Mouse (Mus musculus) thymus, adult 18-20 months (tissue): ENCODE measurements around the gene Ttc17.
A peak's percentile ranks its signal among the peaks of the same experiment; 100 is the strongest.

Experiments
- DNase-seq, 2 experiments: peaks; one replicate each; pipeline ENCODE4 v3.0.0; 2022; ENCODE audit warnings: mixed read lengths in 2 of 2

The Ttc17 gene

DNA sequence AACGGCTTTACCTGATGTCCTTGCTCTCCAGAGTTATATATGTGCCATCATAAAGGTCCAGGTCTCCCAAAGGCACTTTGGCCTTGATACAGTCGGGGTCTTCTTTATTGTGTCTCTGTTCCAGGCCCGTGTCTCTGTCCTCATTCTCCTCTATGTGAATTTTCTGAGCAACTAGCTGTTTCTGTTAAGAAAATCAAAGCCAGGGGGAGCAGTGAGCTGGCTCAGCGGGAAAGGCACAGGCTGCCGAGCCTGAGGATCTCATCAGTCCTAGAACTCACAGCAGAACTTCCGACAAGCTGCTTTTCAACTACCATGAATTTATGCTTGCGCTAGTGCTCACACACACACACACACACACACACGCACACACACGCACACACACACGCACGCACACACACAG is 27.8 kb downstream of the Ttc17 start:
- no peak for DNase-seq

DNA sequence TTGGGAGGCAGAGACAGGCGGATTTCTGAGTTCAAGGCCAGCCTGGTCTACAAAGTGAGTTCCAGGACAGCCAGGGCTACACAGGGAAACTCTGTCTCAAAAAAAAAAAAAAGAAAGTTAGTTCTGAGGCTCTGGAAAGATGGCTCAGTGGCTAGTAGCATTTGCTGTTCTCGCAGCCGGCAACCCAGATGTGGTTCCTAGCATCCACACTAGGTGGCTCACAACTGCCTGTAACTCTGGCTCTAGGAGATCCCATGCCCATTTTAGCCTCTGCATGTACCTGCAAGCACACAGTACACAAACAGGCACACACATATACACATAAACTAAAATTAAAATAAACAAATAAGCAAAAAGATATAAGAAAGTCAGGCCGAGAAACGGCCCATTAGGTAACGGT is 35.4 kb downstream of the Ttc17 start:
- no peak for DNase-seq

DNA sequence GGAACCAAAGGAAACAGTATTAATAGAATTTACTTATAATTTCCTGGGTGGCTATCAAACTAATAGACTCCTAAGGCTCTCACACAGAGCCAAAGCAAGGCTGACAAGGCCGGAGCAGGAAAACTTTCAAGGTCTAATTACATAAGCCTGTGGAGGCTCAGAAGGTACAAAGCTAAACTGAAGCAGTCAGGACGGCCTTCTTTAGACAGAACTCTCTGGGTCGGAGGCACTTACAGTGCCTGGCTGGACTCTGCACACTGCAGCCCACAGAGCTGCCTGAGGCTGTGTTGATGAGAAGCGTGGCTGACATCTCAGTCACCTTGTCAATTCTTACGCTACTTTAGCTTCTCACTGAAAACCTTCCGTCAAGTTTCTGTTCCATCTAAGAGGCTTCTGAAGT is 42.7 kb downstream of the Ttc17 start:
- no peak for DNase-seq

DNA sequence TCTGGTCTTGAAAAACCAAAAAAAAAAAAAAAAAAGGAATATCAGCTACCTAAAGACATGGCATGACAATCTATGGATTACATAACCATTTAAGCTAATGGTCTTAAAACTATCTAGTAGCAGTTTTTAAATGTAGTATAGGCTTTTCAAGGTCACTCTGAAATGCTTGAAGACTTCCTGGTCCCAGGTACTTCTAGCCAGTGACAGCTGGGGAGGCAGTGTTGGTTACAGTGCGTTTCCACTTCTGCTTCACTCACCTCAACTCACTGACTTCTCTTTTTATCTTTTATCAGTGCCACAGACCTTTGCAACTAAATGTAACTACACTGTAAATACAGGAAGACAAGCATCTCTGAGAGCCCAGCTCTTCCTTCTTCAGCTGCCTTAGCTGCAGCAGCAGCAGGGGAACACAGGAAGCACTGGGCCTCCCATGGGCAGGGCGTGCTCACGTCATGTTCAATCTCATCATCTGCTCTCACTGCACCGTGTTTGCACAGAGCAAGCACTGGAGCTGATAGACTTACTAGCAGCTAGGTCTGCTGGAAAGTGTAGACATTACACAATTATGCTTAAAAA is 46.0 kb downstream of the Ttc17 start:
- DNase-seq, result no peak

DNA sequence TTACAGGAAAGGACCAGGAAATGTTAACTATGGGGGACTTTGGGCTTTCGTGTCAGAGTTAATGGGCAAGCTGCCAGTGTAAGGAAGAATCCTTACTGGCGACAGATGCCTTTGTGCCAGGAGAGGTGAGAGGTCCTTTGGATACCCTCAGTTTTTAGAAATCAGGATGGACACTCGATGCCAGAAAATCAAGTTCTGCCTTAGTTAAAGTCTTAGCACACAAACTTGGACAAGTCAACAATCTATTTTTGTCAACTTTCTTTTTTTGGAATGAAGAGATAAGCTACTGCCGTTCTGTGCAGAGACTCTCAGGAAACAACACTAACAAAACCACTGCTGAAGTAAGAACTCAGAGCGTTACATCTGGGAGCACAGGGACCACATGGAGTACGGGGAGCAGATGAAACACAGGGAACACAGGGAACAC is 58.3 kb downstream of the Ttc17 start:
- no peak for DNase-seq

DNA sequence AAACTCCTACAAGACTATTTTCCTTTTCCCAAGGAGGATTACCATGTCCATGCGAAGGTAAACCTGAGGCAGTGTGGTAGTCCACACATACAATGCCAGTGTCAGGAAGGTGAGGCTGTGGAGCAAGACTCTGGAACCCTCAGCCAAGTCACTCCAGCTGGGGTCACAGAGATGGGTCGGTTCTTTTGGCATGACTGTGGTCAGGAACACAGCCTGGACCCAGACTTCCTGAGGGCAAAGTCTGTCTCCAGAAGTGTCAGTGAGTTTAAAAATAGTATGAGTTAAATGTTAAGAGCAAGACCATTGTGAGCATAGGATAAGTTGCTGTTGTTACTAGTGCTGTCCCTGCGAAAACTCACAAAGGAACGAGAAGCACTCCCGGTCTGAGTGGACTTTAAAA is 59.7 kb downstream of the Ttc17 start:
- no peak for DNase-seq

DNA sequence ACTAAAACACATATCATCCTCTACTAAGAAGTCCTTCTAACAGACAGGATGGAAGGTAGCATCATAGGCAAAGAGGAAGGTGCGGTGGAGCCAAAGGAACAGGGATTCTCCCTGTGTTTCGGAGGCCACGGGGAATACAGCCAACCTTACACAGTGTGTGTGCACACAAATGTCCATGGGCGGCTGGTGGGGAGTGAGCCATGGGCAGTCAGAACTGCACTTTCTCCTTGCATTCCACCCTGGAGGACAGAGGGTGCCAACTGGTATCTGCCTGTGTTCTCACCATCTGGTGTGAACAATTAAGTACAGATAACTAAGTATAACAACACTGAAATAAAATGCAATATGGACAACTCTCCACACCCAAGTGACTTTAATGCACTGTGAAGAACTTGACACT is 61.9 kb downstream of the Ttc17 start:
- no peak for DNase-seq

DNA sequence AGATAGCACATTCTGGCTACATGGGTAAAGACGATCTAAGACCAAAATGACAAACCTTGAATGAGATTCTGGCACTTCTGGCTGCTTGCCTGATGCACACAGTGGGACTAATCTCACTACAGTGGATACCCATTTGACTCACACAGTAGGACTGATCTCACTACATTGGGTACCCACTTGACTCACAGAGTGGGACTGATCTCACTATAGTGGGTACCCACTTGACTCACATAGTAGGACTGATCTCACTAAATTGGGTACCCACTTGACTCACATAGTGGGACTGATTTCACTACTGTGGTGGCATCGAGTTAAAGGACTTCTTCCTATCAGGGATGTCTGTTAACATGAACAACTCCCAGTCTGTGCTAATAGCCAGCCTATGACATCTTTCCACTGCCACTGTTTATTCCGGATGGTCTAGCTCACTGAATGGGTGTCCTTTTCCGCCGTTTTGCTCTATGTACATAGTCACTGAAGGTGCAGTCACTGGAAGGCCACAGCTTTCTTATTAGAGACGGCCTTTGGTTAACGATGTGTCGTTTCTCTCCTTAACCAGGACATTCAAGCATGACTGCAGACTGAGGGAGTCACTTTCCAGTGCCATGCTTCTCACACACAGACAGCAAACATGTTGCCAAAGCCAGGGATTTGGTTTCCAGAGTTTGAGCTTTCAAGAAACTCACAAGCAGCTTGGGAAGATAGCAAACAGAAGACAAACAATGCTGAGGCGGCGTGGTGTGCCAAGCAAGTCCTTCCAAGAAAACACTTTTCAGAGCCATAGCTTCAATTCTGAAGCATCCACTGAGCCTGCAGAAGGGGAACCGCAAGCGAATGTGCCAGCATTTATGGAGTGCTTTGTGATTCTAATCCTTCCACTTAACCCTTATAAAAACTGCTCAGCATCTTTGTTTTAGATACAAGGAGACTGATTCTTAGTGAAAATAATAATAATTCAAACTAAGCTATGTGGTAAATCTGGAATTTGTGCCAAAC is 62.9 kb downstream of the Ttc17 start:
- DNase-seq, result no peak

DNA sequence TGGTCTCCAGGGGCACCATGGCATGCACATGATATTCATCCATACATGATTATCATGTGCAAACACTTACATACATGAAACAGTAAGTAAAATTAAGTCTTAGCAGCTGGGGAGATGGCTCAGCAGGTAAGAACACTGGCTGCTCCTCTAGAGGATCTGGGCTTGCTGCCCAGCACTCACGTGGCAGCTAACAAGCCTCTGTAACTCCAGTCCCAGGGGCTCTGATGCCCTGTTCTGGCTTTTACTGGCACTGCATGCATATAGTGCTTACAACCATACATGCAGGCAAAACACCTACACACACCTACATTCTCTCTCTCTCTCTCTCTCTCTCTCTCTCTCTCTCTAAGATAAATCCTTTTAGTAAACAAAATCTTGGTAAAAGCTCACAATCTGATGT is 65.7 kb downstream of the Ttc17 start:
- DNase-seq, result no peak

DNA sequence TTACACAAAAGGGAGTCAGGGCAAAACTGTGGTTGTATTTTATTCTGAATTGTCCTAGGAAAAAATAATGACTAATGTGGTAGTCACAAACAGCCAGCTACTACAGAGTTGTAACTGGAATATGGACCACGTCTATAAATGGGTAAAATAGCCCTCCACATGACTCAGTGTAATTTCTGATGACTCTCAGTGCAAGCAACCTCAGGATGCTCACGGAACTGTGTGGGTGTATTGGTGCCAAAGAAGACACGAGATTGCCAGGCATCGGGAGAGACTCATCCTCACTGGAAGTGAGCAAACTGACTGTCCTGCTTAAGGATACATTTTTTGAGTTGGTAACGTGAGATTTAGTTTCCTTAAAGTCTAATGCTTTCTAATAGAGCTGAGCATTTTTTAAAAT is 67.0 kb downstream of the Ttc17 start:
- DNase-seq, result no peak

DNA sequence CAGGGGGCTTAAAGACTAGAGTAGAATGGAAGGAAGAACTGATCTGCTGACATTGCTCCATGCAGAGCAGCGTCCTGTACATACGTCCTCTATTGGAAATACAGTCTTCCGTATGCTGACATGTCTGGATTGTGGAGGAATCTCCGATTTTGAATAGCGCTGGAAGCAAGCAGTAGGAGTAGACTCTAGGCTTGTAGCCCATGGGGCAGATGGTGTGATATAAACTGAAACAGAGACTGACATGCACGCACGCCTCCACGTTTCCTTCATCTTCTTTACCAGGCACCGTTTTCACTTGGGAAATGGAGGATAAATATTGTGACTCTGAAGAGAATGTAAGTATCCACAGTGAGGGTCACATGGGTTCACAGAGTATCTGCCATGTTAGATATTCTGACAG is 70.2 kb downstream of the Ttc17 start:
- DNase-seq, result no peak

DNA sequence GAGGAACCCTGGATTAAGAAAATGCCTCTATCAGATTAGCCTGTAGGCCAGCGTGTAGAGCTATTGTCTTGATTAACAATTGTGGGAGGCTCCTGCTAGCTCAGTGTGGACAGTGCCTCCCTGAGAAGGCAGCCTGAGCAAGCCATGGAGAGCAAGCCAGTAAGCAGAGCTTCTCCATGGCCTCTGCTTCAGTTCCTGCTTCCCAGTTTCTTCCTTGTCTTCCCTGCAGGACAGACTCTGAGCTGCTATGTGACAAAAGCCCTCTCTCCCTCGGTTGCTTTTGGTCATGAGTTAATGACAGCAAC is 71.8 kb downstream of the Ttc17 start:
- DNase-seq, result no peak

DNA sequence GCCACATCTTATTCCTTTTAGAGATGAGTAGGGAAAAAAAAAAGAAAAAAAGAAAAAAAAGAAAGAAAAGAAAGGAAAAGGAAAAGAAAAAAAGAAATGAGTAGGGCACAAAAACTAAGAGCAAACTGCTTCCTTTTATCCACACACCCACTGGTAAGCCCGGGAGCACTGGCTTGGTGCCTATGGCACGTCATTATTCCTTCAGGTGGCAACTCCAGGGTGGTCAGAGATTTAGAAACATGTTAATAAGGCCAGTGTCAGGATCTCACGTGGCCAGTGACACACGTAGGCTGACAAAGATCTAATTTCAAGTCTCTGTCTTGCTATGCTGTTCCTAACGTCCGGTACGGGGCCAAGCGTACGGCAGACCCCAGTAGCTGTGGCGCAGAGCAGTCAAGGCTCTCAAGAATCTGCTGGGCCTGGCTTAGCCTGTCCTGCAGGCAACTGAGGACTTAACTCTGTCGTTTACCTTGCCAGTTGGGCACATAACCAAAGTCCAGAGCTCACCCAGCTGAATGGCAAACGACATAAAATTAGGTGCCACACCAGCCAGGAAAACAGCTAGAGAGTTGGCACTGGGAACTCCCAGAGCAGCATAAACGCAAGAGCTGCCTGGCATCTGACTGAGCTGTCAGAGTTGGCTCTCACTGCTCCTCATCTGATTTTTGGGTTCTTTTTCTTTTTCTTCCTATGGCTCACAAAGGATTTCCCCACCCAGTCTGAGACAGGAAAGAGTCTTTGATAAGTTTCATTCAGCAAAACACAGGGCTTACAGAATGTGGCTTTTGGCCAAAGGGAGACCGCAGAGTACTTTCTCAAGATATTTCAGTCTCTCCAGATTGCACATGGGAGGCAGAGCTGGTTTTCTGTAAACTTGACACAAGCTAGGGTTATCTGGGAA is 72.4 kb downstream of the Ttc17 start:
- DNase-seq, result no peak

DNA sequence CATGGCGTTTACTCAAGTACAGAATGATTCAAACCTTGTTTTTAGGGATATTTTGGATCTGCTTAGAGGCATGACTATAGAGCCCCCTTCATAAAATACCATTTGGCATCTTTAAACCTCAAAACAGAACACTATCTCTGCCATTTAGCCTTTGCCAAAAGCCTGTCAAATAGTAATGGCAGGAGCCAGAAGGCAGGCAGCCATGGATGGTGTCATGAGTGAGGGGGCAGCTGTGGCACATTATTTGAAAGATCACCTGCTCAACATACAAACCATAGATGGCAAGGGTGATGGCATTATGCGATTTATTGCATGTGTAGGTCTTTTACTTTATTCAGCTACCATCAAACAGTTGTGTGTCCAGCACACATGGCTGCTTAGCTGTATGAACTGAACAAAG is 73.4 kb downstream of the Ttc17 start:
- DNase-seq, result no peak

DNA sequence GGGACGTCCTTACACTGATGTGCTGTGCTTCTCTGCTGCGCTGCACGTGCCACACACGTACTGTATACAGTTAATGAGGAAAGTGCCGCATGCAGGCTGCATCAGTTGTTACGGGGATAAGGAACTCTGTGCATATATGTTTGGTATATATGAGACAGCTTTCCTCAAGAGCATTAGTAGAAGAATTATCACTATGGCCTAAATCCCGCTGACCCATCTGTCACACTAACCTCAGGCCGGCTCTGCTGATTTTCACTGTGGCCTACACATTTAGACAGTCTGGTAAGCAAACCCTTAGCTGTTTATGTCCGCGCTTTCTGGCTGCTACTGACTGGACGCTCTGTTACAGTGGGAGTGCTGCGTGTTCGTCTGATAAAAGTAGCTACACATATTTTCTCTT is 77.2 kb downstream of the Ttc17 start:
- no peak for DNase-seq

DNA sequence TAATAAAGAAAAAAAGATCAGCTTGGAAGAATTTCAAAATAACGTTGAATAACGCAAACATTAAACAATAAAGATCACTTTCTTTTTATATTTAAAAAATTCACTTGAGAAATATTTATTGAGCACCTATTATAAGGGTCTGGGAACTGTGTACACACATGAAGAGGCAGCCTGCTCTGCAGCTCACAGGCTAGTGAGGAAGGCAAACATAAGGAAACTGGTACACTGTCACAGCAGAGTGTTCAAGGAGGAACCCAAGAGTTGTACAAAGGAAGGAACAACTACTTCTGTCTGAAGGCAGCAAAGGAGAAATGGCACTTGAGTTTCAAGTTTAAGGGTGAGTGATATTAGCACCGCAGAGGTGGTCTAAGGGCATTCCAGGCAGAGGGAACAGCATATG is 78.7 kb downstream of the Ttc17 start:
- DNase-seq, result no peak

DNA sequence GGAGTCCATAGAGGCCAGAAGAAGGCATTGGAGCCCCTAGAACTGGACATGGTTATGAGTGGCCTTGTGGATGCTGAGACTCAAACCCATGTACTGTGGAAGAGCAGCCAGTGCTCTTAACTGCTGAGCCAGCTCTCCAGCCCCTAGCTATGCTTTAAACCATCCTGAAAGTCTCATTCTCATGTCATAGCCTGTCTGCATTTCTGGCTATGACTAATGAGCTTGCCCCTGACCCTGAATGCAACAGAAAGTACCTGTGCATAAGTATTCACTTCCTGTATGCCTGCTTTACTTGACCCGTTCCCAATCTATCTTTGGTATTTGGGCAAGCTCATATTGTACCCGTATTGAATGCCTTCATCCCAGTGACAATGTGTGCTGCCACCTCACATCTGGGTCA is 86.7 kb downstream of the Ttc17 start:
- DNase-seq, result no peak

DNA sequence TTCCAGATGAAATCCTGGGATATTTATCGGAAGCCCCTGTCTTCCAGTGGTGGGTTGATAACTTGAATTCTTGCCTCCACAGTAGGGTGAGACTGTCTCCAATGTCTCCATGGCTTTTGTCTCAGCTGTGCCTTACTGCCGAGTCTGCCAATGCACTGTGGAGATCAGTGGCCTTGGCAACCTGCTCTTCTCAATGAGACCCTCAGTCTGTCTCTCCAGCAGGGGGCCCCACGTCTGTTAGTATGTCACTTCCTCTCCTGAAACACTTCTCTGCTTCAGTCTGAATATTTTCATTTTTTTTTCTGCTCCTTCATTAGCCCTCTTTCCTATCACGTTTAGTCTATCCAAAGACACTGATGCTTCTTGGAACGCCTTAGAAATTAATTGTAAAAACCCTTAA is 90.0 kb downstream of the Ttc17 start:
- no peak for DNase-seq

DNA sequence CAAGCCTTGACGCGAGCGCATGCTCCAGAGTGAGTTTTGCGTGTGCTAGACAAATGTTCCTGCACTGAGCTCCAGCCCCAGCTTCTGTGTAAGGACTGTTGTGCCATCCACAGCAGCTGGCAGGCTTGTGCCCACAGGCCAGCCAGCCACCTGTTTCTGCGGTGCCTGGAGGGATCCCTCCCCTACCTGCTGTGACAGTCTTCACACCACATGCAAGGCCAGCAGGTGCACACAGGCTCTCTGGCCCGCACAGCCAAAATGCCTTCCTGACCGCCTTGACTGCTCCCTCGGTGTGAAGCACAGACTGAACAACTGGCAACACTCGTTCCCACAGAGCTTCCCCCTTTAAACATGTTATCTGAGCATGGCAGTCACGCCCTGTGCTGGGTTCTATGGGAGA is 102.5 kb downstream of the Ttc17 start:
- DNase-seq, result no peak

DNA sequence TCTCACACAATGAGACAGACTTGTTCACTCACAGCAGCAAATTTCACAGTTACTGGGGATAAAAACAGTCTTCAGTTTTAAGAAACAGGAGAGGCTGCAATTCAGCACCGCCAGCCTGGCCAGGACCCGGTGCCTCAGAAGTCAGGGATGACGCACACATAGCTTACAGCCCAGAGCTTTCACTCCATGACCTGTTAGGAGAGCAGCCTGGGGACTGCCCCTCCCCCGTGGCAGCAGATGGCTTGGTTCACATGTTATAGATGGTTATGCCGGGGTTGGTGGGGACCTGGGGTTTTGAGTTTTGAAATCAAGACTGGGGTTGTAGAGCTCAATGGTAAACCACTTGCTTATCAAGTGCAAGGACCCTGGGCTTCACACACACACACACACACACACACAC is 104.1 kb downstream of the Ttc17 start:
- no peak for DNase-seq

DNA sequence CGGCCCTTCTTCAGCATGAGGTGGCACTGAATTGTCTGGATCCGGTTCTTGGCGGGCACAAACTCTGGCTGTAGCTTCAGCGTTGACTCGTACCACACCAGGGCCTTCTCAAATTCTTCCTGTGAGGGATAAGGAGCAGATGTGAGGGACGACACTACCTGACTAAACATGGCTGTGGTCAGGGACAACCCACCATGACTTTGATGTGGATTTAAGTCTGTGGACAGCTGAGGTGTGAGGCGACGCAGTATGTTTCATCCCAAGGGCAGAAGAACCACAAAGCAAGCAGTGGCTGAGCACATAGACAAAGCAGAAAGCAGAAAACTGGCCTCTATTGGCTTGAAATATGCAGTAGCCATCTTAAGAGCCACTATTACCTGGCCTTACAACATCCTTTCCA is 104.7 kb downstream of the Ttc17 start:
- DNase-seq, result no peak

DNA sequence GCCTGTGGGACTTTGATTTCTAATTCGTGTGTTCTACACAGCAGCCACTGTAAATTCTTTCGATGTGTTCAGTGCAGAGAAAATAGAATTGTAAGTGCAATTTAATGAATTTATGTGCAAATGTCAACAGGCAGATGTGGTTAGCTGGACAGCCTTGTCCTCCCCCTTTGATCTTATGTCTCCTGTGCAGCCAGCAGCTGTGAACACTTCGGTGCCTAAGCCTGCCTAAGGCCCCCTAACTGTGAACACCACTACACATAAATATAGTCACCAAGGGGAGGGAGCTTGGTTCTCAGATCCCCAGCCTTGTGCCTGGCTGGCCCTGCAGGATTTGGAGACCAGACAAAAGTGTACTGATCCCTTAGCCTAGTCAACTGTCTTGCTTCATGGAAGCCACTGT is 109.0 kb downstream of the Ttc17 start:
- DNase-seq, result no peak

DNA sequence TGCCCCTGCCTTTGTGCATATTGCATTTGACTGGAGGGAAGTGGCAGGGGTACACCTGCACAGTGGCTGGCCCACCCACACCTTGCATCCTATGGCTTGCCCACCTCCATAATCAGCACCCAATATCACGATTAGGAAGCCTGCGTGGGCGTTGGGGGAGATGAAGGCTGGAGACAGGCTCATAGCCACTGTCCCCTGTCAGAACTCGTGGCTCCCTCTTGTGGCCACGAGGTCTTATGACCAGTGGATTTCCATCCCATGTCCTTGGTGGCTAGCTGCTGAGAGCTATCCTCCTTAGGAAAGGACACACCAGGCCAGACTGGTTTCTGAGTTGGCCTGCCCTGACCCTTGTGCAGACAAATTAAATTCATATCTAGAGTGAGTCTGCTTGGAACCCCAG is 116.0 kb downstream of the Ttc17 start:
- peak in 1 of 2 experiments; percentile 9 for DNase-seq

DNA sequence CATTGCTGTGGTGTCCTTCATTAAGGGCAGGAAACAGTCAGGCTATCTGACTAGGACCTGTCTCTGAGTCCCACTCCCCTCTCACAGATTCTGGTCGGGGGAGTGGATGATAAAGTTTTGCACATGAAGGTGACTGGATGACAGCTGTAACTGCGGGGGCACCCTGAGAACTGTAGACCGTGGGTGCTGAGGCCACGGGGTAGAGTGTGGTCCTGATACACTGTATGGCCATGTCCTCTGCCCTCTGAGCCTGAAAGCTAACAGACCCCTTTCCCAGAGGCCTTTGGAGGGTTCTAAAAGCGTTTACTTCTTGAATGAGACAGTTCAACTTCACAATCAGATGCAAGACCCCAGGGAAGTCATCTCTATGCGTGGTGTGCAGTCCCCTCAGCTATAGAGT is 116.8 kb downstream of the Ttc17 start:
- no peak for DNase-seq
